Mouse (Mus musculus): Measurements from ENCODE around the gene Taar9. TPM values are rescaled to one million over a fixed set of nuclear protein-coding genes. Genes with fewer than 3 reads are reported as not detected.

Taar9 gene
- not detected for polyA plus RNA-seq (2014; fragmentation: Illumina TruSeq; extraction: RNeasy Lipid Tissue Mini Kit (QIAGEN cat#74804); ENCODE audit: low read depth, low replicate concordance)

GRCm38 (mm10) chr10:24109434-24109833 is at the start of gene Taar9:
Gene Taar9 (minus strand): TSS chr10:24109534.

GRCm38 (mm10) chr10:24149135-24149781 is 39.9 kb upstream of the Taar9 start, which contains the start of gene Stx7:
Gene Stx7 (plus strand): TSS chr10:24149302.

GRCm38 (mm10) chr10:24101812-24102211 is 7.5 kb downstream of the Taar9 start, which contains the start of gene Taar8c:
Gene Taar8c (minus strand): TSS chr10:24101912.

GRCm38 (mm10) chr10:24092194-24092593 is 17.1 kb downstream of the Taar9 start, which contains the start of gene Taar8b:
Gene Taar8b (minus strand): TSS chr10:24092294.

GRCm38 (mm10) chr10:24076200-24076599 is 33.1 kb downstream of the Taar9 start, which contains the start of gene Taar8a:
Gene Taar8a (plus strand): TSS chr10:24076500.

Other genes starting within 250 kb of the Taar9 start
- gene Vnn1, start 214.8 kb downstream of the Taar9 start, polyA plus RNA-seq (2014; fragmentation: Illumina TruSeq; extraction: RNeasy Lipid Tissue Mini Kit (QIAGEN cat#74804); ENCODE audit: low read depth, low replicate concordance) = 50.1 TPM
- gene Taar1, start 189.2 kb downstream of the Taar9 start, polyA plus RNA-seq (2014; fragmentation: Illumina TruSeq; extraction: RNeasy Lipid Tissue Mini Kit (QIAGEN cat#74804); ENCODE audit: low read depth, low replicate concordance) = not detected
- gene Taar2, start 171.0 kb downstream of the Taar9 start, polyA plus RNA-seq (2014; fragmentation: Illumina TruSeq; extraction: RNeasy Lipid Tissue Mini Kit (QIAGEN cat#74804); ENCODE audit: low read depth, low replicate concordance) = not detected
- not detected for gene Taar3, start 160.0 kb downstream of the Taar9 start, polyA plus RNA-seq (2014; fragmentation: Illumina TruSeq; extraction: RNeasy Lipid Tissue Mini Kit (QIAGEN cat#74804); ENCODE audit: low read depth, low replicate concordance)
- gene Taar4, start 149.0 kb downstream of the Taar9 start, polyA plus RNA-seq (2014; fragmentation: Illumina TruSeq; extraction: RNeasy Lipid Tissue Mini Kit (QIAGEN cat#74804); ENCODE audit: low read depth, low replicate concordance) = not detected
- gene Taar5, start 138.8 kb downstream of the Taar9 start, polyA plus RNA-seq (2014; fragmentation: Illumina TruSeq; extraction: RNeasy Lipid Tissue Mini Kit (QIAGEN cat#74804); ENCODE audit: low read depth, low replicate concordance) = not detected
- not detected for gene Taar6, start 123.9 kb downstream of the Taar9 start, polyA plus RNA-seq (2014; fragmentation: Illumina TruSeq; extraction: RNeasy Lipid Tissue Mini Kit (QIAGEN cat#74804); ENCODE audit: low read depth, low replicate concordance)
- gene Taar7a, start 116.1 kb downstream of the Taar9 start, polyA plus RNA-seq (2014; fragmentation: Illumina TruSeq; extraction: RNeasy Lipid Tissue Mini Kit (QIAGEN cat#74804); ENCODE audit: low read depth, low replicate concordance) = not detected
- gene Taar7b, start 109.6 kb downstream of the Taar9 start, polyA plus RNA-seq (2014; fragmentation: Illumina TruSeq; extraction: RNeasy Lipid Tissue Mini Kit (QIAGEN cat#74804); ENCODE audit: low read depth, low replicate concordance) = not detected
- gene Taar7d, start 82.3 kb downstream of the Taar9 start, polyA plus RNA-seq (2014; fragmentation: Illumina TruSeq; extraction: RNeasy Lipid Tissue Mini Kit (QIAGEN cat#74804); ENCODE audit: low read depth, low replicate concordance) = not detected
- gene Taar7e, start 71.9 kb downstream of the Taar9 start, polyA plus RNA-seq (2014; fragmentation: Illumina TruSeq; extraction: RNeasy Lipid Tissue Mini Kit (QIAGEN cat#74804); ENCODE audit: low read depth, low replicate concordance) = not detected
- gene Taar7f, start 60.0 kb downstream of the Taar9 start, polyA plus RNA-seq (2014; fragmentation: Illumina TruSeq; extraction: RNeasy Lipid Tissue Mini Kit (QIAGEN cat#74804); ENCODE audit: low read depth, low replicate concordance) = not detected
- not detected for gene Taar8a, start 33.0 kb downstream of the Taar9 start, polyA plus RNA-seq (2014; fragmentation: Illumina TruSeq; extraction: RNeasy Lipid Tissue Mini Kit (QIAGEN cat#74804); ENCODE audit: low read depth, low replicate concordance)
- not detected for gene Taar8b, start 17.2 kb downstream of the Taar9 start, polyA plus RNA-seq (2014; fragmentation: Illumina TruSeq; extraction: RNeasy Lipid Tissue Mini Kit (QIAGEN cat#74804); ENCODE audit: low read depth, low replicate concordance)
- not detected for gene Taar8c, start 7.6 kb downstream of the Taar9 start, polyA plus RNA-seq (2014; fragmentation: Illumina TruSeq; extraction: RNeasy Lipid Tissue Mini Kit (QIAGEN cat#74804); ENCODE audit: low read depth, low replicate concordance)
- 227 TPM for gene Stx7, start 39.8 kb upstream of the Taar9 start, polyA plus RNA-seq (2014; fragmentation: Illumina TruSeq; extraction: RNeasy Lipid Tissue Mini Kit (QIAGEN cat#74804); ENCODE audit: low read depth, low replicate concordance)
- gene Moxd1, start 114.0 kb upstream of the Taar9 start, polyA plus RNA-seq (2014; fragmentation: Illumina TruSeq; extraction: RNeasy Lipid Tissue Mini Kit (QIAGEN cat#74804); ENCODE audit: low read depth, low replicate concordance) = 0.41 TPM

All from adrenal gland, adult 10 weeks (tissue).